In the genomic region with DNA sequence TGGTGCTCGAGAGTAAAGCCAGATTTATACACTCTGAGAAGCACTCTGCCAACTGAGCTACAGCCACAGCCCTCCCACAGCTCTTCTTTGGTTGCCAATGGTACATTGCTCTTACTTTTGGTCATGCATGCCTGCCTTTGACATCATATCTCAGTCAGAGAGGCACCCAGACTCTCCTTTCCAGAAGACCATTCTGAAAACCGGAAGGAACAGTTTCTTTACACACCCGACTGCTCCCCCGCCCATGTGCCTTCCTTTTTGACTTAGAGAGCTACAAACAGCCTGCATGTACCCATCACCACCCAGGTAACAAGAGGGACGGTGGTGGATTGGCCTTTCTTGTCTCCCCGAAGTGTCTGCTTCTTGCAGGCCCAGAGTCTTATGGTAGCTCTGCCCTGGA, we compare ENCODE assay signal across 9 mouse cellular contexts. TPM values are rescaled to one million over a fixed set of nuclear protein-coding genes. Genes with fewer than 3 reads are reported as not detected.
DNase-seq lines count a peak whose midpoint lies in the region; ATAC-seq lines count a peak whose summit lies in the region.
"Had no signal": no experiment of that assay in that cellular context is flagged by ENCODE, and none has a peak within 500 bp of the region (broad histone marks: within the 10 kb centered on the region; RNA-seq: fewer than 3 reads in every experiment).

No protein-coding gene starts in this region.

- H3K27ac ChIP-seq in limb, embryonic 12.5 days, result peak overlapping the region; percentile 60
- no peak overlapping the region; the same call in 1 of the 2 replicates for H3K27ac ChIP-seq in limb, embryonic 10.5 days
- H3K27ac ChIP-seq in forebrain, embryonic 11.5 days (ENCODE audit: low read depth, low read length), result peak overlapping the region; percentile 80
- H3K27ac ChIP-seq in intestine, embryonic 16.5 days (ENCODE audit: low read length), result peak overlapping the region; percentile 10; the same call in 1 of the 2 replicates
- peak overlapping the region; percentile 84 for H3K27ac ChIP-seq in neural tube, embryonic 13.5 days (replicated peaks)

- no peak for ATAC-seq in limb, embryonic 12.5 days (ENCODE audit: insufficient number of reproducible peaks, insufficient read depth, low FRiP score, low TSS enrichment, low read depth)
- ATAC-seq in forebrain, embryonic 11.5 days (replicated peaks; ENCODE audit: low FRiP score), result no peak
- ATAC-seq in intestine, embryonic 16.5 days, result no peak
- no peak for ATAC-seq in neural tube, embryonic 13.5 days (ENCODE audit: low read depth)

- H3K27me3 ChIP-seq in limb, embryonic 12.5 days, result no peaks in the 10 kb centered on the region
- no peaks in the 10 kb centered on the region for H3K27me3 ChIP-seq in limb, embryonic 10.5 days (ENCODE audit: low read depth, poor library complexity, severe bottlenecking)
- H3K27me3 ChIP-seq in forebrain, embryonic 11.5 days (ENCODE audit: control insufficient read depth, insufficient read depth, low read length), result no peaks in the 10 kb centered on the region
- H3K27me3 ChIP-seq in intestine, embryonic 16.5 days (replicated peaks; ENCODE audit: control insufficient read depth, insufficient read depth, low read length), result no peaks in the 10 kb centered on the region
- H3K27me3 ChIP-seq in neural tube, embryonic 13.5 days, result no peaks in the 10 kb centered on the region

- no peak overlapping the region for H3K4me3 ChIP-seq in limb, embryonic 12.5 days (replicated peaks)
- no peak overlapping the region for H3K4me3 ChIP-seq in limb, embryonic 10.5 days
- H3K4me3 ChIP-seq in forebrain, embryonic 11.5 days (ENCODE audit: low read depth, low read length), result no peak overlapping the region
- no peak overlapping the region for H3K4me3 ChIP-seq in intestine, embryonic 16.5 days (ENCODE audit: low read length)
- no peak overlapping the region for H3K4me3 ChIP-seq in neural tube, embryonic 13.5 days
- H3K4me3 ChIP-seq: erythroblast, embryonic 14.5 days had no signal

- no peak for DNase-seq in limb, embryonic 10.5 days (ENCODE audit: low spot score)
- peak; percentile 38 for DNase-seq in forebrain, embryonic 11.5 days (ENCODE audit: low spot score)
- no peak for DNase-seq in urinary bladder, postnatal 25 days (ENCODE audit: low spot score)
- no peak for DNase-seq in urinary bladder, postnatal 10 days (ENCODE audit: low spot score)
- no peak for DNase-seq in layer of hippocampus, adult 9-10 months (ENCODE audit: low spot score)

- 91% methylated on average over 6 of the region's 6 CpGs for WGBS in limb, embryonic 12.5 days
- WGBS in limb, embryonic 10.5 days, result 91% methylated on average over 6 of the region's 6 CpGs
- WGBS in forebrain, embryonic 11.5 days, result 89% methylated on average over 6 of the region's 6 CpGs
- 81% methylated on average over 6 of the region's 6 CpGs for WGBS in intestine, embryonic 16.5 days
- 77% methylated on average over 6 of the region's 6 CpGs for WGBS in neural tube, embryonic 13.5 days

- H3K9me3 ChIP-seq in limb, embryonic 12.5 days, result no peaks in the 10 kb centered on the region
- no peaks in the 10 kb centered on the region for H3K9me3 ChIP-seq in limb, embryonic 10.5 days (replicated peaks)
- no peaks in the 10 kb centered on the region for H3K9me3 ChIP-seq in forebrain, embryonic 11.5 days (ENCODE audit: control insufficient read depth, low read length)
- no peaks in the 10 kb centered on the region for H3K9me3 ChIP-seq in intestine, embryonic 16.5 days (ENCODE audit: control insufficient read depth, low read length)
- H3K9me3 ChIP-seq in neural tube, embryonic 13.5 days, result no peaks in the 10 kb centered on the region

- peaks cover 43% of the 10 kb centered on the region for H3K36me3 ChIP-seq in limb, embryonic 12.5 days
- H3K36me3 ChIP-seq in limb, embryonic 10.5 days, result peaks cover 70% of the 10 kb centered on the region
- no peaks in the 10 kb centered on the region for H3K36me3 ChIP-seq in forebrain, embryonic 11.5 days (ENCODE audit: control insufficient read depth, insufficient read depth, low read length)
- H3K36me3 ChIP-seq in intestine, embryonic 16.5 days (ENCODE audit: control insufficient read depth, insufficient read depth, low read length), result peaks cover 10% of the 10 kb centered on the region; the same call in 1 of the 2 replicates
- peaks cover 63% of the 10 kb centered on the region for H3K36me3 ChIP-seq in neural tube, embryonic 13.5 days

- H3K4me1 ChIP-seq in limb, embryonic 12.5 days (replicated peaks), result peaks cover 48% of the 10 kb centered on the region
- H3K4me1 ChIP-seq in limb, embryonic 10.5 days, result peaks cover 24% of the 10 kb centered on the region
- H3K4me1 ChIP-seq in forebrain, embryonic 11.5 days (replicated peaks; ENCODE audit: control insufficient read depth, insufficient read depth, low read length), result peaks cover 9% of the 10 kb centered on the region; the same call in 1 of the 2 replicates
- H3K4me1 ChIP-seq in intestine, embryonic 16.5 days (ENCODE audit: control insufficient read depth, insufficient read depth, low read length), result peaks cover 39% of the 10 kb centered on the region
- H3K4me1 ChIP-seq in neural tube, embryonic 13.5 days (replicated peaks), result peaks cover 83% of the 10 kb centered on the region

- no peak overlapping the region for H3K4me2 ChIP-seq in limb, embryonic 12.5 days
- H3K4me2 ChIP-seq in forebrain, embryonic 11.5 days (ENCODE audit: low read depth, low read length, severe bottlenecking), result no peak overlapping the region
- H3K4me2 ChIP-seq in intestine, embryonic 16.5 days (ENCODE audit: low read depth, low read length), result no peak overlapping the region
- H3K4me2 ChIP-seq in neural tube, embryonic 13.5 days, result peak overlapping the region; percentile 30; the same call in 1 of the 2 replicates

- H3K9ac ChIP-seq in limb, embryonic 12.5 days (replicated peaks), result no peak overlapping the region
- H3K9ac ChIP-seq in forebrain, embryonic 11.5 days (ENCODE audit: low read length), result no peak overlapping the region
- no peak overlapping the region for H3K9ac ChIP-seq in intestine, embryonic 16.5 days (ENCODE audit: low read depth, low read length)
- H3K9ac ChIP-seq in neural tube, embryonic 13.5 days, result peak overlapping the region; percentile 56

RNA-seq across cellular contexts. Expression of gene Lbh, which starts 7.0 kb away (rescaled TPM):
- 2.4 and 2.7 TPM in 2 replicates for polyA plus RNA-seq in limb, embryonic 12.5 days (2016; fragmentation: Nextera tagmentation; extraction: Ambion mirVana)
- 1.9 and 2.0 TPM in 2 replicates for polyA plus RNA-seq in limb, embryonic 10.5 days (2016; fragmentation: Nextera tagmentation; extraction: Ambion mirVana)
- polyA plus RNA-seq in forebrain, embryonic 11.5 days (2014; fragmentation: Nextera tagmentation; extraction: Ambion mirVana), result 2.9 and 3.3 TPM in 2 replicates
- 5.5 and 7.6 TPM in 2 replicates for polyA plus RNA-seq in intestine, embryonic 16.5 days (2015; fragmentation: Nextera tagmentation; extraction: Ambion mirVana)
- polyA plus RNA-seq in neural tube, embryonic 13.5 days (2015; fragmentation: Nextera tagmentation; extraction: Ambion mirVana), result 6.3 and 7.5 TPM in 2 replicates
